Mouse (Mus musculus) liver, adult 2 months (tissue): ENCODE data around the gene Crabp2. TPM values are rescaled to one million over a fixed set of nuclear protein-coding genes. Genes with fewer than 3 reads are reported as not detected.

Source experiments
- DNase-seq: peaks from one replicate; pipeline ENCODE4 v3.0.0-alpha.2; 2011; ENCODE audit warnings: low read depth, low spot score; ENCODE audit errors: extremely low read depth
- H3K27ac ChIP-seq: fragments of 200-500 bp; replicated peaks from 2 replicates; pipeline ENCODE4 v1.5.1; 2012; ENCODE audit warnings: low read depth, mild to moderate bottlenecking, control low read depth, inconsistent platforms, low read length; ENCODE audit not compliant: insufficient read depth
- H3K27me3 ChIP-seq: fragments of 200-500 bp; 2 replicates; pipeline ENCODE4 v1.6.1; 2012; ENCODE audit warnings: mild to moderate bottlenecking, moderate library complexity, low read length, inconsistent platforms; ENCODE audit not compliant: control insufficient read depth, insufficient read depth
- H3K36me3 ChIP-seq: fragments of 200-500 bp; 2 replicates; pipeline ENCODE4 v1.6.1; 2012; ENCODE audit warnings: low read length, inconsistent platforms; ENCODE audit not compliant: control insufficient read depth, insufficient read depth
- H3K4me1 ChIP-seq: fragments of 200-500 bp; 2 replicates; pipeline ENCODE4 v1.6.1; 2011; ENCODE audit warnings: low read length; ENCODE audit not compliant: control insufficient read depth, insufficient read depth
- H3K4me3 ChIP-seq: fragments of 200-500 bp; 2 replicates; pipeline ENCODE4 v1.5.1; 2011; ENCODE audit warnings: low read depth, mild to moderate bottlenecking, control low read depth, low read length, moderate library complexity; ENCODE audit not compliant: insufficient read depth
- H3K79me2 ChIP-seq: fragments of 200-500 bp; 2 replicates; pipeline ENCODE4 v1.6.1; 2012; ENCODE audit warnings: inconsistent platforms, mild to moderate bottlenecking, low read length, moderate library complexity; ENCODE audit not compliant: control insufficient read depth, insufficient read depth
- H3K9ac ChIP-seq: fragments of 200-500 bp; 2 replicates; pipeline ENCODE4 v1.6.1; 2012; ENCODE audit warnings: low read depth, mild to moderate bottlenecking, control low read depth, inconsistent platforms, low read length
- CTCF ChIP-seq: fragments of 200-500 bp; IDR thresholded peaks from 2 replicates; pipeline ENCODE4 v1.5.1; 2011; ENCODE audit warnings: low read depth, low read length, control low read depth
- POLR2A ChIP-seq: fragments of 200-500 bp; IDR thresholded peaks from 2 replicates; pipeline ENCODE4 v1.6.1; 2011; ENCODE audit warnings: low read length, control low read depth; ENCODE audit not compliant: insufficient read depth; ENCODE audit errors: extremely low read depth
- WGBS: fragments of 180-500 bp; shearing (Covaris S2); methylation state at CpG from one replicate; pipeline ENCODE4 v1.1.7; 2018; 5-methylcytosine and 5-hydroxymethylcytosine counted together
- polyA plus RNA-seq: library from polyadenylated mRNA; depleted of rRNA; stranded (reverse); fragments of >200 nt; gene quantifications from 2 replicates; pipeline ENCODE4 v1.2.3, GENCODE M21; 2012
- total RNA-seq: library from RNA; depleted of rRNA; stranded (reverse); fragments of >200 nt; gene quantifications from 2 replicates; pipeline ENCODE4 v1.2.3, GENCODE M21; 2014

The Crabp2 gene
- total and polyA plus RNA-seq, 2 experiments = not detected

GRCm38 (mm10) chr3:87973593-87974380, 25.3 kb downstream of the Crabp2 start:
- Histone ChIP-seq H3K79me2 (no peaks in the 10 kb centered on the region), H3K4me1 (no peaks in the 10 kb centered on the region), H3K36me3 (no peaks in the 10 kb centered on the region), H3K9ac (no peak overlapping the region), H3K27me3 (peaks cover 8% of the 10 kb centered on the region), H3K27ac (no peak overlapping the region), H3K4me3 (no peak overlapping the region)
- TF ChIP-seq POLR2A (no peak), CTCF (no peak)
- DNase-seq = no peak
- 50% methylated on average over 14 of the region's 14 CpGs for WGBS

GRCm38 (mm10) chr3:87974381-87974987, 26.0 kb downstream of the Crabp2 start:
- no peaks in the 10 kb centered on the region for H3K36me3 ChIP-seq
- H3K9ac ChIP-seq = no peak overlapping the region
- H3K4me1 ChIP-seq = no peaks in the 10 kb centered on the region
- no peaks in the 10 kb centered on the region for H3K79me2 ChIP-seq
- TF ChIP-seq POLR2A (no peak), CTCF (no peak)
- H3K4me3 ChIP-seq = no peak overlapping the region
- peaks cover 8% of the 10 kb centered on the region for H3K27me3 ChIP-seq
- H3K27ac ChIP-seq = no peak overlapping the region
- DNase-seq = no peak
- WGBS = 40% methylated on average over 12 of the region's 12 CpGs

GRCm38 (mm10) chr3:87979493-87979892, 31.0 kb downstream of the Crabp2 start:
- Histone ChIP-seq H3K9ac (no peak overlapping the region), H3K4me1 (peaks cover 10% of the 10 kb centered on the region; the same call in 1 of the 2 replicates), H3K27ac (no peak overlapping the region), H3K27me3 (no peaks in the 10 kb centered on the region; the same call in 1 of the 2 replicates), H3K79me2 (no peaks in the 10 kb centered on the region), H3K4me3 (no peak overlapping the region), H3K36me3 (no peaks in the 10 kb centered on the region)
- DNase-seq = no peak
- TF ChIP-seq POLR2A (no peak), CTCF (no peak)
- WGBS = 80% methylated on average over 5 of the region's 5 CpGs

- Histone ChIP-seq H3K36me3 (no peaks in the 10 kb centered on the region), H3K4me1 (peaks cover 10% of the 10 kb centered on the region; the same call in 1 of the 2 replicates), H3K79me2 (no peaks in the 10 kb centered on the region), H3K27ac (no peak overlapping the region), H3K9ac (no peak overlapping the region), H3K27me3 (no peaks in the 10 kb centered on the region; the same call in 1 of the 2 replicates), H3K4me3 (no peak overlapping the region)
- DNase-seq = no peak
- TF ChIP-seq CTCF = no peak
- no peak for TF ChIP-seq POLR2A
- WGBS = 63% methylated on average over 3 of the region's 3 CpGs
These were observed 31.6 kb downstream of the Crabp2 start for GRCm38 (mm10) chr3:87980085-87980484.

- no peaks in the 10 kb centered on the region for H3K79me2 ChIP-seq
- 62% methylated on average over 5 of the region's 5 CpGs for WGBS
- no peaks in the 10 kb centered on the region for H3K36me3 ChIP-seq
- TF ChIP-seq CTCF (no peak), POLR2A (no peak)
- H3K9ac ChIP-seq = no peak overlapping the region
- DNase-seq = no peak
- no peak overlapping the region for H3K27ac ChIP-seq
- H3K4me3 ChIP-seq = no peak overlapping the region
- H3K27me3 ChIP-seq = no peaks in the 10 kb centered on the region; the same call in 1 of the 2 replicates
- peaks cover 10% of the 10 kb centered on the region; the same call in 1 of the 2 replicates for H3K4me1 ChIP-seq
These were observed 32.3 kb downstream of the Crabp2 start for GRCm38 (mm10) chr3:87980728-87981127.

- no peak for TF ChIP-seq POLR2A
- TF ChIP-seq CTCF = no peak
- WGBS = 80% methylated on average over 6 of the region's 6 CpGs
- no peak overlapping the region for H3K9ac ChIP-seq
- no peaks in the 10 kb centered on the region; the same call in 1 of the 2 replicates for H3K27me3 ChIP-seq
- DNase-seq = no peak
- H3K36me3 ChIP-seq = no peaks in the 10 kb centered on the region
- no peak overlapping the region for H3K4me3 ChIP-seq
- H3K79me2 ChIP-seq = no peaks in the 10 kb centered on the region
- H3K27ac ChIP-seq = no peak overlapping the region
- peaks cover 10% of the 10 kb centered on the region; the same call in 1 of the 2 replicates for H3K4me1 ChIP-seq
These were observed 32.8 kb downstream of the Crabp2 start for GRCm38 (mm10) chr3:87981214-87981760.
